Mouse (Mus musculus) cerebellum, postnatal 36 days (tissue): ENCODE data around the gene Dusp22.

Experiments
- DNase-seq, 2 experiments: peaks; one replicate each; pipeline ENCODE4 v3.0.0; 2021 to 2022; ENCODE audit warnings: mixed read lengths in 2 of 2

The Dusp22 gene

GRCm38 (mm10) chr13:30752581-30753187 is 92.9 kb downstream of the Dusp22 start:
- DNase-seq: no peak

GRCm38 (mm10) chr13:30753441-30753840 is 93.6 kb downstream of the Dusp22 start:
- DNase-seq: no peak

GRCm38 (mm10) chr13:30754066-30754465 is 94.3 kb downstream of the Dusp22 start:
- DNase-seq: no peak

GRCm38 (mm10) chr13:30754825-30755476 is 95.2 kb downstream of the Dusp22 start:
- no peak for DNase-seq

GRCm38 (mm10) chr13:30755577-30755976 is 95.8 kb downstream of the Dusp22 start:
- no peak for DNase-seq

GRCm38 (mm10) chr13:30755998-30756639 is 96.3 kb downstream of the Dusp22 start:
- DNase-seq: no peak

GRCm38 (mm10) chr13:30757264-30757900 is 97.6 kb downstream of the Dusp22 start:
- DNase-seq: no peak

- DNase-seq: no peak
Observed at GRCm38 (mm10) chr13:30758789-30759381, 99.1 kb downstream of the Dusp22 start.

- no peak for DNase-seq
Observed at GRCm38 (mm10) chr13:30760374-30761090, 100.7 kb downstream of the Dusp22 start.
